Mouse (Mus musculus): ENCODE results near the gene Paxbp1. TPM values are rescaled to one million over a fixed set of nuclear protein-coding genes. Genes with fewer than 3 reads are reported as not detected.

Paxbp1 gene
- total RNA-seq, 2 experiments from 2014 or later: 51.3 to 77.8 TPM

GRCm38 (mm10) chr16:91001098-91001497, 43.2 kb downstream of the Paxbp1 start:
- no peak for DNase-seq (ENCODE audit: extremely low spot score in 1 of 2, low spot score in 1 of 2)

DNA sequence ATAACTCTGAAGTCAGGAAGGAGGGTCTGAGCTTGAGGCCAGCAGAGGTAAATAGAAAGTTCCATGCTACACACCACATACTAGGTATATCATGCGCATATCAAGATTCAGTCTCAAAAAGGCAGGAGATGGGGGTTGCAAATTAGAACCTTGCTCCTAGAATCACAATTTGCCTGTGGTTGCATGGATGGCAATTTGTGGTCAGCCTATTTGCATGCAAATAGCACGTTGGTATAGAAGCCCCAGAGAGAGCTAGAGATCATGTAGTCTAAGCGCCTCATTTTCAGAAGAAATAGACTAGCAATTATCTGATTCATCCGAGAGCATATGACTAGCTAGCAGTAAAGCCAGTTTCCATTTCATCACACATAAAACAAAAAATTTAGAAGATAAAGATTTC, 44.5 kb downstream of the Paxbp1 start:
- DNase-seq (ENCODE audit: extremely low spot score in 1 of 2, low spot score in 1 of 2): no peak

DNA sequence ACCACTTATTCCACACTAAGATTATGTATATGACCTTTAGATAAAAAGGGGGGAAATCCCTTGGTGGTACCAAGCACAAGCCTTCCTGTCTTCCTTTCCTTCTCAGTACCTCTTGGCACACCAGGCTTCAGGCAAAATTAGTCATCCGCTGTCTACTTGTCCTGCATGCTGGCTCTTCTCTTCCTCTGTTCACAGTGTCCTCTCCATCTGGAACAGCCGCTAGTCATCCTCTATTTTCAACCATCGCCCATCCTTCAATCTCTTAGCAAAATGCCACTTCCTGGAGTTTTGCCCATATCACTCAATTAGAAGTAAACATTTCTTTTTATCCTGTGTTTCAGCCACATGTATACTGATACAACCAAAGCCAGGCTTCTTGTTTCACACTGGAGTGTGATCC, 46.5 kb downstream of the Paxbp1 start:
- DNase-seq (ENCODE audit: extremely low spot score in 1 of 2, low spot score in 1 of 2): no peak

DNA sequence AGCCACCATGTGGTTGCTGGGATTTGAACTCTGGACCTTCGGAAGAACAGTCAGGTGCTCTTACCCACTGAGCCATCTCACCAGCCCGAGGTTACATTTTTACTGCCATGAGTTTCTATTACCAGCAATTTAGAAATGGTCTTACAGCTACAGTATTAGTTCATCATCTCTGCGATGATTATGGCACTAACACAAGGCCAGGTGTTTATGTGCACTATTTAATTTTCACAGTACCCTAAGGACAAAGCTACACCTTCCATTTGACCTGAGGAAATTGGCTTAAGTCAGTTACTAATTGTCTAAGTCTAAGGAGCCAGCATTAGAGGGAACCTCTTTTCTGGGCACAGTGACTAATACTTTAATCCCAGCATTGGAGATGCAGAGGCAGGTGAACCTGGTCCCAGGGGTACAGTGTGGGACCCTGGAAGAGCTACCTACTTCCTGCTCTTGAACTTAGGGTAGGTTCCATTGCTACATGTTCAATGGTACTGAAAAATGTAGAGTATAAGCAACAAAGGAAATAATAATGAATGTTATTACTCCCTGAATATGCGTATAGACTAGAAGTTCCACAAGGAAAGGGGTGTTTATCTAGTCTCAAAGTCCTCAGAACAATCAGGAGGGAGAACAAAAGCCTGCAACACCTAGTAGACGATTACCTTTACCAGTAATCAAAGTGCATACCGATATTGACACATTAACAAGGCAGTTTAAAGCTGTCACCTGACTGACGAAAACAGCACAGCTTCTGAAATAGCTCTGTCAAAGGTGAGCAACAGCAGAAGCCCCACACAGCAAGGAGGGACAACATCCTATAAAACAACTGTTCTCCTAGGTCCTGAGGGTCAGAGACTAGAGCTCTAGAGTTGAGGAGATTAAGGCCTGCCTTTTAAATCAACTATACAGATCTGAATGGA, 47.8 kb downstream of the Paxbp1 start:
- DNase-seq (ENCODE audit: extremely low spot score in 1 of 2, low spot score in 1 of 2): no peak

DNA sequence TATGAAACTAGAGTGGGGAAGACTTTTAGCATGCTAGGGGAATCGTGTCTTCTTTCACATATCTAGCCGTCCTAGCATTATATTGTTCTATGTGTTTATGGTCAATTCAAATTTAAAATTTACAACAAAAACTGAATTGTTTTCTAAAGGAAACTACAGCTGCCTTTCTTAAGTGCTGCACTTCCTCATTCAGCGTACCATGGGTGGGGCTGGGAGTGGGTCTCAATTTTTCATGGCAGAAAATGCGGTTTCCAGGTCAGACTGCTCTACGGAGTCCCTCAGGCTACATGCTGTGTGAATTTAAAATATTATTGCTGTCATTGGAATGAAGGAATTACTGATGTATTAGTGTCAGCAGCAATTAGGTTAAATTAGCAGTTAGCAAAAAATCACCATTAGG, 48.8 kb downstream of the Paxbp1 start:
- no peak for DNase-seq (ENCODE audit: extremely low spot score in 1 of 2, low spot score in 1 of 2)

GRCm38 (mm10) chr16:90995023-90995422, 49.3 kb downstream of the Paxbp1 start:
- no peak for DNase-seq (ENCODE audit: extremely low spot score in 1 of 2, low spot score in 1 of 2)

DNA sequence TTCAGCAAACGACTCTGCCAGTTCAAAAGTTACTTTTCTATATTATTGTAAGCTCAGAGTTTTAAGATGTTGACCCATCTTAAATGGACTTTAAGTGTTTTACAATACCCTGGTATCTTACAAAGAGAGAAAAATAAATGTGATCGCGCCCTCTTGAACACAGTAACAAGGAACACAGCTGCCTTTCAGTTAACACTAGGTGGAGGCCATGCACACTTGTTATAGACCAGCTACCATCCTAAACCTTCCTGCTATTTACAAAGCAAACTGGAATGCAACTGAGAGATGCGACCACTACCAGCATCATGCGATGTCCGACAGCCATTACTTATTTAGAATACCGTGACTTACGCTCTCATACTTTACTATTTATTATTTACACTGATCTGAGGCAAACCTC, 55.2 kb downstream of the Paxbp1 start:
- DNase-seq (ENCODE audit: extremely low spot score in 1 of 2, low spot score in 1 of 2): no peak

DNA sequence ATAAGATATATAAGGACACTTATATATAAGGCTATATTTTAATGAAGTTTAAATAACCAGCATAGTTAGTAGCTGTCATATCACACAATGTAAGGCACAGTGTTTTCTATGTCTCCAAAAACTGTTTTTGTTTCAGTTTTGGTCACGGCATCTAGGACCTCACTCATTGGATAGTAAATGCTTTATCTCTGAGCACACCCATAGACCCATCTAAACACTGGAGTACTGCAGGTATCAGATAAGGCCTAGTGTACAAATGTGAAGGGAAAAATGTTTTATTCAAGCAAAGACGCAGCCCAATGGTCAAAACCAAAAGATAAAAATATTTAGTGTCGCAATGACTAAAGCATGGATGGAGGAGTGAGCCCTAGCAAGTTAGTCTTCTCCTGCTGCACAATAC, 55.7 kb downstream of the Paxbp1 start:
- no peak for DNase-seq (ENCODE audit: extremely low spot score in 1 of 2, low spot score in 1 of 2)

DNA sequence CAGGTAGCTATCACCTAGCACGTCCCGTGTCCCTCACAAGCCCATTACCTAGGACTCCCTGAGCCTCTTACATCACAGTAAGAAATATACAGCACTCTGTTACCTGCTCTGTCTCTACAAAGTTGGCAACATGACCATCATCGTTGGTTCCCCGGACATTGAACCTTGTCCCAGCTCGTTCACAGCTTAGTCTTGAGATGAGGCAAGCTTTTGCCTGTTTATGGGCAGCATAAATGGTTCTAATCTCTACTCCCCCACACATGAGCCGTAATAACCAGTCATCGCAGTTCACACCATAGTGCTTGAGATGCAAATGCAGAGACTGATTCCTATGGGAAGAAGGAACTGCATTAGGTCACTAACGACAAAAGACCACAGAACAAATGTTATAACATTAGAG, 56.3 kb downstream of the Paxbp1 start:
- no peak for DNase-seq (ENCODE audit: extremely low spot score in 1 of 2, low spot score in 1 of 2)

- no peak for DNase-seq (ENCODE audit: extremely low spot score in 1 of 2, low spot score in 1 of 2)
Observed at GRCm38 (mm10) chr16:90971004-90971403, 73.3 kb downstream of the Paxbp1 start.

GRCm38 (mm10) chr16:90966241-90966640, 78.1 kb downstream of the Paxbp1 start:
- DNase-seq (ENCODE audit: extremely low spot score in 1 of 2, low spot score in 1 of 2): no peak

DNA sequence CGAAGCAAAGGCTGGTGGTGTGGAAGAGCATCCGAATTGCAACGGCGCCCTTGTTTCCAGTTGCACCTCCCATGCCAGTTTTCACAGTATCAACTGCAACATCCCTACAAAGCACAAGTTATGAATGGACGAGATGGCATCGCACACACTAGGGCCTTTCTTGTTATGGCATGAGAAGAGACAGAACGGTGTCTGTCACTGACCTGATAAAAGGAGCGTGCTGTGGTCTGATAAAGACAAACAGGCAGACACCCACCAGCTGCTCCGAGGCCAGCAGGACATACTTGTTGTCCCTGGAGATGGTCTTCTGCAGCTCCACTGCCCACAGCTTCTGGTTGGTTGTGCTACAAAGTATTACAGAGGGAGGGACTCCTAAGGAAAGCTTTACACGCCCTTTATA, 80.0 kb downstream of the Paxbp1 start:
- no peak for DNase-seq (ENCODE audit: extremely low spot score in 1 of 2, low spot score in 1 of 2)

Other genes starting within 250 kb of the Paxbp1 start
- 10 to 100 TPM; 11.5 to 15.6 TPM for gene Urb1, start 234.1 kb downstream of the Paxbp1 start, total RNA-seq (2021)
- 1 to 10 TPM; 1.6 TPM for gene Eva1c, start 217.8 kb downstream of the Paxbp1 start, total RNA-seq (2021)
- gene Cfap298, start 109.4 kb downstream of the Paxbp1 start, total RNA-seq (2021): 10 to 100 TPM; 43.6 to 44.2 TPM
- gene Synj1, start 33.2 kb downstream of the Paxbp1 start, total RNA-seq (2021): 100 to 1,000 TPM; 388 to 393 TPM
- gene 4932438H23Rik, start 50.6 kb upstream of the Paxbp1 start, total RNA-seq (2021): 1 to 10 TPM in 1 of 2 experiments, under 1 TPM in 1; 0.89 to 1.1 TPM
- 10 to 100 TPM; 37.2 to 38.6 TPM for gene Olig2, start 180.9 kb upstream of the Paxbp1 start, total RNA-seq (2021)
- gene Olig1, start 225.2 kb upstream of the Paxbp1 start, total RNA-seq (2021): 100 to 1,000 TPM; 160 to 181 TPM